Mouse (Mus musculus): ENCODE results near the gene Myh3. TPM values are rescaled to one million over a fixed set of nuclear protein-coding genes. Genes with fewer than 3 reads are reported as not detected.

The Myh3 gene
- total RNA-seq, 2 experiments from 2014 or later: 33.8 to 49.2 TPM

- DNase-seq: no peak
- intact Hi-C loops (cut with DNase I; ENCODE audit: low total_unique reads): no loop called here
Measured at GRCm38 (mm10) chr11:67098427-67098826, 20.3 kb downstream of the Myh3 start.

DNA sequence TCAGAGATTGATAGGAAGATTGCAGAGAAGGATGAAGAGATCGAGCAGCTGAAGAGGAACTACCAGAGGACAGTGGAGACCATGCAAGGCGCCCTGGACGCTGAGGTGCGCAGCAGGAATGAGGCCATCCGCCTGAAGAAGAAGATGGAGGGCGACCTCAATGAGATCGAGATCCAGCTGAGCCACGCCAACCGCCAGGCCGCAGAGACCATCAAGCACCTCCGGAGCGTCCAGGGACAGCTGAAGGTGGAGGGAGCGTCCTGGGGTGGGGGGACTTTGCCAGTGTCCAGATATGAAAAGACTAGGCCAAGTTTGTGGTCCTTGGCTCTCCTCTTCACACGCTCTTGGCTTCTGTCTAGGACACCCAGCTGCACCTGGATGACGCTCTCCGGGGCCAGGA lies 21.1 kb downstream of the Myh3 start:
- intact Hi-C loops (cut with DNase I; ENCODE audit: low total_unique reads): no loop called here
- DNase-seq: no peak

DNA sequence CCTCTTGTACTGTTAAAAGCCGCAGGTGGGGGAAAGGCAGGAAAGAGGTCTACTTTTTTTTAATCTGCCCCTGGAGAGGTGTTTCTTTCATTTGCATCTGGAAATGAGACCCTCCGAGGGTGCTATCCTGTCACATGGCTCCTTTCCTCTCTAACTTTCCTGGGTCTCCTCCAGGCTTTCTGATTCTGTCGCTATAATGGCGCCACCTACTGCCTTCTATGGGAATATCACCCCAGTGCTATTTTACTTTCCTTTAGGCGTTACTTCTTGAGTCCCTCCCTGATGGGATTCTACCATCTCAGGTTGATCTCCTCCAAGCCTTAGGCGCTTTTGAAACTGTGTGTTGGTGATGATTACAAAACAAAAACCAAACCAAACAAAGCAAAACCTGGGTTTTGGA lies 22.1 kb downstream of the Myh3 start:
- intact Hi-C loops (cut with DNase I; ENCODE audit: low total_unique reads): no loop called here
- no peak for DNase-seq

- intact Hi-C loops (cut with DNase I; ENCODE audit: low total_unique reads): no loop called here
- peak; percentile 39 for DNase-seq
Measured at GRCm38 (mm10) chr11:67101713-67102112, 23.6 kb downstream of the Myh3 start.

DNA sequence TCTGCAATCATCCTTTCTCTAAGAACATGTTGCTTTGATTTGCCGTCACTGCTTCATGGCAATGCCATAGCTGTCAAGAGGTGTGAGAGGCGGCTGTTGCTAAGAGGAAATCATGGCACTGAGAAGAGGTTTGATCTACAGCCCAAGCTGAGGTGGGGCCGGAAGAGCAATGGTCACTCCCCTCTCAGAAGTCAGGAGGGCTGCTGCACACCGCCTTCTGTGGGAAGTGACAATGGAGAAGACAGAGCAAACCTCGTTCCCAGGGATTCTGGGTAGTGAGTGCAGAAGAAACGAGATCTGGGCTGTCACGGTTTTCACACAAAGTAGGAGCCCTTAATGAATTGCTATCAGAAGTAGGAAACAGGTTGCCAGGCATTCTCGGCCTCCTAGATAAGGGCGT lies 25.2 kb downstream of the Myh3 start:
- no peak for DNase-seq
- intact Hi-C loops (cut with DNase I; ENCODE audit: low total_unique reads): no loop called here

DNA sequence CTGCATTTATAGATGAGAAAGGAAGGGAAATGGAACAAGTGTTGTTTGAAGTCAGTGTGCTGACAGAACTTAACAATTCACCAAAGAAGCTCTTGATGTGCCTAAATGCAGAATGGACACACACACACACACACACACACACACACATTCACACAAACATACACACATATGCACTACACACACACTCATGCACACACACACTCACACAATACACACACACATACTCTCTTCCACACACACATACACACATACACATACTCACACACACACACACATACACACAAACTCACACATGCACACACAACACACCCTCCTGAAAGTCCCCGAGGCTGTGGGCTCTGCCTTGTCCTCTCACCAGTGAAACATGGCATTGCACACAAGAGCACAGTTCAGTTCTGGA lies 26.1 kb downstream of the Myh3 start:
- DNase-seq: no peak
- intact Hi-C loops (cut with DNase I; ENCODE audit: low total_unique reads): no loop called here

DNA sequence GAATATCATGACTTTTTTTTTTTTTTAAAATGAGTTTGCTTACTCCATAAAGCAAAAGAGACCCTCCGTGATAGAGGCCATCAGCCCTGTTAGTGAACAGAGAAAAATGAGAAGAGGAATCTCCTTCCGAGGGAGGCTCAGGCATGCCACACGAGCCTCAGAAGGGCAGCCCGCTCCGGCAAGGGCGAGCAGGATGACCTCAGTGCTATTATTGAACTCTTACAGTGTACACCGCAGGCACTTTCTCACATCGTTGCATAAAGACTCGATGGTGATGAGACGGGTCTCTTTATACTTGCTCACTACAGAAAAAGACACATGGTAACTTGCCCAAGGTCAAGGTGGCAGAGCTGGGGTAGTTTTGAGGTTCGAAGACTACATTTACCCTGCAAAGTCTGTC lies 26.6 kb downstream of the Myh3 start:
- intact Hi-C loops (cut with DNase I; ENCODE audit: low total_unique reads): no loop called here
- DNase-seq: peak; percentile 44

GRCm38 (mm10) chr11:67105689-67106088 lies 27.6 kb downstream of the Myh3 start:
- intact Hi-C loops (cut with DNase I; ENCODE audit: low total_unique reads): no loop called here
- DNase-seq: peak; percentile 49

- intact Hi-C loops (cut with DNase I; ENCODE audit: low total_unique reads): no loop called here
- DNase-seq: no peak
Measured at GRCm38 (mm10) chr11:67106973-67107372, 28.9 kb downstream of the Myh3 start.

GRCm38 (mm10) chr11:67110168-67110948 lies 32.3 kb downstream of the Myh3 start:
- intact Hi-C loops (cut with DNase I; ENCODE audit: low total_unique reads): loop anchor here (5.0 kb wide), 1 partner anchor 127 kb away; the partner anchor contains the start of gene Myh4
- peak; percentile 72 for DNase-seq

- peak; percentile 73 for DNase-seq
- intact Hi-C loops (cut with DNase I; ENCODE audit: low total_unique reads): loop anchor here (2.0 to 5.0 kb wide), 2 partner anchors 125 to 239 kb away; partner anchors contain the start of gene Myh4
Measured at GRCm38 (mm10) chr11:67112019-67112850, 34.1 kb downstream of the Myh3 start.

DNA sequence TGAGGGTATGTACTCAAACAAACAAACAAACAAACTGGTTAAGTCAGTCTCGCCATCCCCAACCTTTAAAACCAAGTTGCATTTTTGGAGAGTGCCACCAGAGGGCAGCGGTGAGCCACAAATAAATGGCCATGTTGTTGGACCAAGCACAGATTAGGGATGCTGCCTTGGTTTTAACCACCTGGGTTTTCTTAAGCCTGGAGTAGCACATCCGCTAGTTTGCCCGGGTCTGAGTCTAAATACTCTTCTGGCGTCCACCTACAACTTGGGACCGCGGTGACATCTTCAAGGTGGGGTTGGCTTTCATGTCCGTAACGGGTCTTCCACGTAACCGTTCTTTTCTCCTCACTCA lies 34.7 kb downstream of the Myh3 start:
- intact Hi-C loops (cut with DNase I; ENCODE audit: low total_unique reads): loop anchor here (2.0 to 5.0 kb wide), 2 partner anchors 124 to 238 kb away; partner anchors contain the start of gene Myh4
- peak; percentile 65 for DNase-seq

- peak; percentile 23 for DNase-seq
- intact Hi-C loops (cut with DNase I; ENCODE audit: low total_unique reads): loop anchor here (2.0 to 5.0 kb wide), 2 partner anchors 124 to 237 kb away; partner anchors contain the start of gene Myh4
Measured at GRCm38 (mm10) chr11:67113381-67113780, 35.3 kb downstream of the Myh3 start.

- no peak for DNase-seq
- intact Hi-C loops (cut with DNase I; ENCODE audit: low total_unique reads): loop anchor here (5.0 kb wide), 1 partner anchor 123 kb away; the partner anchor contains the start of gene Myh4
Measured at GRCm38 (mm10) chr11:67114261-67114660, 36.2 kb downstream of the Myh3 start.

DNA sequence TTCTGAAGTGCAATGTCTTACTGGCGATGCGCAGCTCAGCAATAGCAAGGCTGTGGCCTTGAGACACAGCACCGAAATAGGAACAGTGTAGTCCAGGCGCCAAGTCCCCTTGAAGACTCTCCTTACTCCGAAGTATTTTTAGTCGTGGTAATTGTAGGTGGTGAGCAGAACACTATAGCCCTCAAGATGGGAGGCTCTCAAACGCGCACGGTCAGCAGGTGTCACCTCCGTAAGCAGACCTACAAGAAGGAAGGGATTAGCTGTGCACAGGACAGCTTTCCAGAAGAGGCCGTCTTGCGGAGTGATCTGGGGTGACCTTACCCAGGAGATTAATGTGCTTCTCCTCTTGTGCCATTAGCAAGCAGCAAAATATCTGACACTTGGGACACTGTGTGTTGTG lies 36.8 kb downstream of the Myh3 start:
- peak; percentile 62 for DNase-seq
- intact Hi-C loops (cut with DNase I; ENCODE audit: low total_unique reads): loop anchor here (5.0 kb wide), 1 partner anchor 122 kb away; the partner anchor contains the start of gene Myh4

- DNase-seq: no peak
Measured at GRCm38 (mm10) chr11:67116725-67117124, 38.6 kb downstream of the Myh3 start.

GRCm38 (mm10) chr11:67119539-67120070 lies 41.5 kb downstream of the Myh3 start:
- intact Hi-C loops (cut with DNase I; ENCODE audit: low total_unique reads): no loop called here
- DNase-seq: peak; percentile 64

More at GRCm38 (mm10) chr11:67116725-67117124, 38.6 kb downstream of the Myh3 start:
- intact Hi-C loops (cut with DNase I; ENCODE audit: low total_unique reads): no loop called here

- intact Hi-C loops (cut with DNase I; ENCODE audit: low total_unique reads): no loop called here
- DNase-seq: peak; percentile 83
Measured at GRCm38 (mm10) chr11:67120697-67121294, 42.7 kb downstream of the Myh3 start.

- DNase-seq: no peak
- intact Hi-C loops (cut with DNase I; ENCODE audit: low total_unique reads): no loop called here
Measured at GRCm38 (mm10) chr11:67124943-67125342, 46.8 kb downstream of the Myh3 start.

GRCm38 (mm10) chr11:67125361-67125760 lies 47.3 kb downstream of the Myh3 start:
- intact Hi-C loops (cut with DNase I; ENCODE audit: low total_unique reads): no loop called here
- DNase-seq: peak; percentile 65

Measured in gastrocnemius, postnatal 14 days (tissue).